Mouse (Mus musculus): ENCODE results near the gene Rpl18a.

GRCm38 (mm10) chr8:70879500-70879899 lies 17.7 kb downstream of the Rpl18a start:
- TF ChIP-seq CTCF (conservative IDR thresholded peaks at IDR 0.05; ENCODE audit: insufficient read depth, insufficient read length, low read depth, low read length) = no peak
- TF ChIP-seq POLR2A (IDR thresholded peaks at IDR 0.05; ENCODE audit: low read depth, low read length) = no peak

All from kidney, adult 2 months (tissue).